Mouse (Mus musculus) c-Kit-positive CD71-negative TER-119-negative erythroid progenitor cells, embryonic 14.5 days (primary cell): ENCODE data around the gene Crocc2.
"Not testable (repeated sequence)": the region's sequence is repeated elsewhere in the genome, so short reads cannot be mapped to it uniquely, and the experiment has no call there.

Experiments used
- DNase-seq: peaks from one replicate; pipeline ENCODE4 v3.0.0-alpha.2; 2013; ENCODE audit warnings: low read depth

The Crocc2 gene

GRCm38 (mm10) chr1:93162588-93162987 is 5.9 kb upstream of the Crocc2 start:
- no peak for DNase-seq

- DNase-seq: no peak
Measured at GRCm38 (mm10) chr1:93165447-93165846, 3.1 kb upstream of the Crocc2 start.

- no peak for DNase-seq
Measured at GRCm38 (mm10) chr1:93166346-93167079, 2.0 kb upstream of the Crocc2 start.

- DNase-seq: no peak
Measured at GRCm38 (mm10) chr1:93173665-93174064, 5.1 kb downstream of the Crocc2 start.

GRCm38 (mm10) chr1:93174399-93174798 is 5.9 kb downstream of the Crocc2 start:
- peak; percentile 67 for DNase-seq

GRCm38 (mm10) chr1:93175849-93176248 is 7.3 kb downstream of the Crocc2 start:
- no peak for DNase-seq

GRCm38 (mm10) chr1:93176525-93177332 is 8.2 kb downstream of the Crocc2 start:
- no peak for DNase-seq

GRCm38 (mm10) chr1:93182281-93182680 is 13.8 kb downstream of the Crocc2 start:
- DNase-seq: no peak

- DNase-seq: no peak
Measured at GRCm38 (mm10) chr1:93184071-93184828, 15.7 kb downstream of the Crocc2 start.

GRCm38 (mm10) chr1:93190726-93191305 is 22.3 kb downstream of the Crocc2 start:
- DNase-seq: no peak

- DNase-seq: no peak
Measured at GRCm38 (mm10) chr1:93194961-93195360, 26.4 kb downstream of the Crocc2 start.

GRCm38 (mm10) chr1:93197454-93197853 is 28.9 kb downstream of the Crocc2 start:
- DNase-seq: not testable (repeated sequence)

- no peak for DNase-seq
Measured at GRCm38 (mm10) chr1:93197916-93198315, 29.4 kb downstream of the Crocc2 start.

GRCm38 (mm10) chr1:93206277-93206970 is 37.9 kb downstream of the Crocc2 start:
- DNase-seq: no peak

GRCm38 (mm10) chr1:93207536-93208064 is 39.1 kb downstream of the Crocc2 start:
- DNase-seq: no peak

- no peak for DNase-seq
Measured at GRCm38 (mm10) chr1:93210213-93210641, 41.7 kb downstream of the Crocc2 start.

- no peak for DNase-seq
Measured at GRCm38 (mm10) chr1:93211019-93211418, 42.5 kb downstream of the Crocc2 start.

GRCm38 (mm10) chr1:93211549-93212220 is 43.2 kb downstream of the Crocc2 start:
- no peak for DNase-seq

- DNase-seq: no peak
Measured at GRCm38 (mm10) chr1:93212441-93212840, 43.9 kb downstream of the Crocc2 start.

GRCm38 (mm10) chr1:93214612-93215011 is 46.1 kb downstream of the Crocc2 start:
- DNase-seq: no peak
